Mouse (Mus musculus) left cerebral cortex, postnatal 10 days (tissue): ENCODE results near the gene Gm29582. TPM values are rescaled to one million over a fixed set of nuclear protein-coding genes. Genes with fewer than 3 reads are reported as not detected.
"Not testable (repeated sequence)": the region's sequence is repeated elsewhere in the genome, so short reads cannot be mapped to it uniquely, and the experiment has no call there.

ENCODE experiments used
- DNase-seq, 2 experiments: peaks; one replicate each; pipeline ENCODE4 v3.0.0; 2021 to 2022; ENCODE audit warnings: low spot score in 2 of 2, mixed read lengths in 1 of 2; ENCODE audit errors: extremely low spot score in 1 of 2
- intact Hi-C: fragments of 180-260 bp; cut with DNase I; formaldehyde crosslinking; loops from one replicate; pipeline ENCODE4 v1.15.1; 2025
- total RNA-seq, 2 experiments: library from RNA; stranded (reverse); gene quantifications; 2 replicates each; pipeline ENCODE4 v1.2.3; 2021

Gene Gm29582
- not detected for total RNA-seq

DNA sequence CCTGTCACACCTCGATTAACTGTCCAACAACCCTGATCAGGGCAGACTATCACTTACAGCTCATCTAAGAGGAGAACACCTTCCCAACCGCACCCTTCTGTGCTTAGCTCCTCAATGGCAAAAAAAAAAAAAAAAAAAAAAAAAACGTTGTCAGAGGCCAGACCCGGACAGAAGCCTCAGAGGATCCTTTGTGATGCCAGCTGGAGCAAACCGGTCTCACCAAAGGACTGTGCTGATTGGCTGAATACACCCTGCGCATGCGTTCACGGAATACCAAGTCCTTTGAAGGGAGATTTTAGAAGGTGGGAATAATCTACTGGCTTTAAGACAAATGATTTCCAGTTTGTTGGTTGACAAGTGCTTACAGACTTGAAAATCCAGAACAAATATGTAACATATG, at the start of gene Gm29582:
Gm29582 (minus strand) TSS at position 101 of the 400 bp plus-strand sequence.
- DNase-seq, intact Hi-C loops: not testable (repeated sequence)
